Mouse (Mus musculus) left cerebral cortex, postnatal 25 days (tissue): ENCODE data around the gene H3f3a. TPM values are rescaled to one million over a fixed set of nuclear protein-coding genes. Genes with fewer than 3 reads are reported as not detected.

Source experiments
- DNase-seq, 2 experiments: peaks; one replicate each; pipeline ENCODE4 v3.0.0; 2022; ENCODE audit warnings: low spot score in 2 of 2, mixed read lengths in 1 of 2
- intact Hi-C: fragments of 180-260 bp; cut with DNase I; formaldehyde crosslinking; loops from one replicate; pipeline ENCODE4 v1.15.1; 2025
- total RNA-seq, 2 experiments: library from RNA; stranded (reverse); gene quantifications; 2 replicates each; pipeline ENCODE4 v1.2.3; 2021

H3f3a gene
- total RNA-seq, 2 experiments from 2014 or later, result 301 to 318 TPM

- intact Hi-C loops, result no loop called here
- DNase-seq, result no peak
These were observed 12.9 kb upstream of the H3f3a start for GRCm38 (mm10) chr1:180826634-180827033.

GRCm38 (mm10) chr1:180824721-180825120 is 11.0 kb upstream of the H3f3a start:
- no peak for DNase-seq
- intact Hi-C loops, result no loop called here

DNA sequence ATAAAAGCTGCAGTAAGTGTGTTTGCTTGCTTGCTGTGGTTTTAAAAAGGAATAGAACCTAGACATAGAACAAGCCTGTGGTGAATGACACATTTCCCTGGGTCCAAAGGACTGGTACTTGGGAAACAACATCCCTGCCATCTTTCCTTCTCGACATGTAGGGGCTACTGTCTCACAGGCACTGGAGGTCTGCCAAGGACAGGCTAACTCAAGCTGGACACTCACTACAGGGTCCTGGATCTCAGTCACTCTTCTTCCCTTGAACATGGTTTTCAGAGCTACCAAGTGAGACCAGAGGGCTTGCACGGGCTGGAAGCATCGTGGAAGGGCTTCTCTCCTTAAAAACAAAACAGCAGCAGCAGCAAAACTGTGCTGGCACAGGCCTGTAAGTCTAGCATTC is 10.0 kb upstream of the H3f3a start:
- intact Hi-C loops, result no loop called here
- no peak for DNase-seq

GRCm38 (mm10) chr1:180822276-180822675 is 8.5 kb upstream of the H3f3a start:
- no peak for DNase-seq
- intact Hi-C loops, result no loop called here

- intact Hi-C loops, result no loop called here
- no peak for DNase-seq
These were observed 7.4 kb upstream of the H3f3a start for GRCm38 (mm10) chr1:180821101-180821500.

DNA sequence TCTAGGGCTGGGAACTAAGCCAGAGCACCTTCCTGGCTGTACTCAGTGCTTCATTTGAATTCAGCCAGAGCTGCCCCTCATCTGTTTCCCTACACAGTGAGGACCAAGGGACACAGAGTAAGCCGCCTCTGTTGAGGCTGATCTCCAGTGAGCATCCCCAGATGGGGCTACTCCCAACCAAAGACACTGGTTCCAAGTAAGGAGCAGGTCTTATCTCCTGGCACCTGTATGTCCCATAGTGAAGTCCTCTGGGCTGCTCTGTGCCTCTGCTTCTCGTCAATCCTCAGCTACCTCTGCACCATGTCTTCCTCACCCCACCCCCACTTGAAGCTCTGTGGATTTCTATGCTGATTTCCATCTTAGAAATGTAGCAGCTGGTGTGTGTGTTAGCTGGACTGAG is 4.3 kb upstream of the H3f3a start:
- intact Hi-C loops, result no loop called here
- no peak for DNase-seq

- intact Hi-C loops, result no loop called here
- DNase-seq, result no peak
These were observed 1.8 kb upstream of the H3f3a start for GRCm38 (mm10) chr1:180815371-180816024.

DNA sequence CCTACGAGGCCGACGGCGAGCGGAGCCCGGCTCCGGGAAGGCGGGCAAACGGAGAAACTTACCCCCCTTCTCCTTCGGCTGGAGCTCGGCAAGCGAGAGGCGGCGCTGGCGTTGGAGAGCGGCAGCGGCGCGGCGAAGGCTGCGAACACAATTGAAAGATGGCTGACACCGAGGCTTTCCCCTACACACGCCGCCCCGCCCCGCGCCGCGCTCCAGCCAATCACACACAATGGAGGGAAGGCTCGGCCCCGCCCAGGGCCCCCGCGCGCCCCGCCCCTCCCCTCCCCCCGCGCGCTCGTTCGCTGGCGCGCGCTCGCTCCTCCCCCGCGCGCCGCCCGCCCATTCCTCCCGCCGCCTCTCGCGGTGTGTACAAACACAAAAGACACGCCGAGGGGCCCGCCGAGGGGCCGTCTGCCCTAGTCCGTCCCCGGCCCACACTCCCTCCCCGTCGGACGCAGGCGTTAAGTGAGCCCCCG is 296 bp downstream of the H3f3a start:
- DNase-seq, result peak; percentile 94 to 96
- intact Hi-C loops, result loop anchor here (1.0 to 5.0 kb wide), 2 partner anchors 36 to 37 kb away; no protein-coding TSS in a partner anchor

- intact Hi-C loops, result loop anchor here (1.0 to 5.0 kb wide), 2 partner anchors 35 to 38 kb away; no protein-coding TSS in a partner anchor
- peak; percentile 49 to 58 for DNase-seq
These were observed 1.0 kb downstream of the H3f3a start for GRCm38 (mm10) chr1:180812463-180813408.

DNA sequence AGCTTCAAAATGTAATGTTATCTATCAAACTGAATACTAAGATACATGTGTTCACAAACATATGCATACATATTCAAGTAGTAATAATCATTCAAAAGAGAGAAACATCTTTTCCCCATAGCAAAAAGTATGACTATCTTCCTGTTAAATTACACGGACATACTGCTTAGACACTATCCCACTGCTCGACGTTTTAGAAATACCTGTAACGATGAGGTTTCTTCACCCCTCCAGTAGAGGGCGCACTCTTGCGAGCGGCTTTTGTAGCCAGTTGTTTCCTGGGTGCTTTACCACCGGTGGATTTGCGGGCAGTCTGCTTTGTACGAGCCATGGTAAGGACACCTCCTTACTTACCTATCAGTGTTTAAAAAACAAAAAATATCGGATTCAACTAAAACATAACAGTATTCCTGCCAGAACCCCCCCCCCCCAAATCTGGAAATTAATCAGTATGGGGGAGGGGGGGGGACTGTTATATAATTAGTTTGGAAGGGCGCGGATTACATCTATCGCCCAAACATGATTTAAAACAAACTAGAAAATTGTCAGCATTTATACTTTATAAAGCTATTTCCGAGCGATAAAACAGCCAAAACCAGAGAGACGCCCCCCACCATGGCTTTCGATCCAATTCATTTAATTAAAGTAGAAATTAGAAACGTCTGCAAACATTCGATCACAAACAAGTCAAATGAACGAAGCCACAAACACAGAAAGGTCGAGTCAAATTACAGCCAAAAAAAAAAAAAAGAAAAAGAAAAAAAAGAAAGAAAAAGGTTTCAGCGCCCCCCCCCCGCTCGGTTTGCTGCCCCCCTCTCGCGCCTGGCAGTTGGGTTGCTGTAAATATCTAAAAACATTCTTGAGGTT is 1.9 kb downstream of the H3f3a start:
- peak; percentile 39 to 50 for DNase-seq
- intact Hi-C loops, result loop anchor here (5.0 kb wide), 1 partner anchor 35 kb away; no protein-coding TSS in a partner anchor

DNA sequence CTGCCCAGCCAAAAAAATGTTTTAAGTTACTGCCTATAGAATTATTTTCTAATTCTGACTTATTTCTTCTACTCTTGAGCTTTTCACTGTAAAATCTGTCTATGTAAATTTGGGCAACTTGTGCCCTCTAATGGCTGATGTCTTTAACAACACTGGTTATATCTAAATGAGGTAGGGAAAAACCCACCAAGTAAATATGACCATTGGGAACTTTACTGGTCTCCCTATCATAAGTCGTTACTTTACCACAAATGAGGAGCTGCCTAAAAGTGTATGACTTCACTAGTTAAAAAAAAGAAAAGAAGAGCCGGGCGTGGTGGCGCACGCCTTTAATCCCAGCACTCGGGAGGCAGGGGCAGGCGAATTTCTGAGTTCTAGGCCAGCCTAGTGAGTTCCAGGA is 2.8 kb downstream of the H3f3a start:
- intact Hi-C loops, result loop anchor here (5.0 kb wide), 1 partner anchor 34 kb away; no protein-coding TSS in a partner anchor
- DNase-seq, result no peak

DNA sequence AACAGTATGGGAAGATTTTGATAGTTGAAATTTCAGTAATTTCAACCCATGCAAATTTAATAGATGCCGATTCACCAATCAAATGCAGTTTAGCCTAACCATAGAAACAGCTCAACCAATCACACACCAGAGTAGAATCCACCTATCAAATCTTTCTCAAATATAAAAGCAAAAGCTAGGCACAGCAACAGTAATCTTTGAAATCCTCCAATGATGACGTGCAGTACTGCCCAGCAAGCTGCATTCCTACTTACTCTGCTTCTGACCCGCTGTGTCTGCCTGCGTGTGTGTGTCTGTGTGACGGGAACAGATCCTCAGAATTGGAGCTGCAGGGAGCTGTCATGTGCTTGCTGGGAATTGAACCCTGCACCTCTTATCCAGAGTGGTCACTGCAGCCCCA is 4.9 kb downstream of the H3f3a start:
- intact Hi-C loops, result no loop called here
- DNase-seq, result peak in 1 of 2 experiments; percentile 25

DNA sequence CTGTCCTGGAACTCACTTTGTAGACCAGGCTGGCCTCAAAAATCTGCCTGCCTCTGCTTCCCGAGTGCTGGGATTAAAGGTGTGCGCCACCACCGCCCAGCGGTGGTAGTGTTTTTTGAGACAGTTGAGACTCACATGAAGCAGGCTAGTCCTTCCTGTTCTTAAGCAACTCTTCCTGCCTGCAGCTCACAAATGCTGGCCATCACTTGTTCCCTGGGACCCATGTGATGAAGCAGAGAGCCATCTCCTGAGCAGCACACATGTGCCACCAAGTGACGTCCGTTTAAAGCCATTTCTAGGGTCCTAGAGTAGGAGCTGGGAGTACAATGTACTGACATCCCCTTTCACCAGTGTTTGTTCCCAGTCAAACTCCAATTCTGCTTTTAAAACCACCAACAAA is 9.9 kb downstream of the H3f3a start:
- intact Hi-C loops, result no loop called here
- no peak for DNase-seq

DNA sequence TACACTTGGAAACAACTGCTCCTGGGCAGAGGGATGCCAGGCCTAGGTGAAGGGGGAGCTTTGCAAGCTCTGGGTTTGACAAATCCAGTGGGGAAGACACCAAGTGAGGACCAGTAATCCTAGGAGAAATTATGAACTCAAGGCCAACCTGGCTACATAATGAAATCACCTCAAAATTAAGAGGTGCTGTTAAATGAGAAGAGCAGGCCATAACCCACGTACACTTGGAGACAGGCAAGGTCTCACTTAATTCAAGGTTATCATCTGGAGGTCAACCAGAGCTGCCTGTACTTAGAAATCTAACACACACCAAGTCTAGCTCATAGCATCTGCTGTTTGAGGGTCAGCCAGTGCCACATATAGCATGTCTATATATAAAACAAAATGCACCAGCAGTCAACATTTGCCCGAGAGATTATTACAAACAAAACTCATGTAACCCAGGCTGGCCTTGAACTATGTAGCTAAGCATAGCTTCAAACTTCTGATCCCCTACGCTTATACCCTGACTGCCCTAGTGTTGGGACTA is 12.2 kb downstream of the H3f3a start:
- no peak for DNase-seq
- intact Hi-C loops, result no loop called here

DNA sequence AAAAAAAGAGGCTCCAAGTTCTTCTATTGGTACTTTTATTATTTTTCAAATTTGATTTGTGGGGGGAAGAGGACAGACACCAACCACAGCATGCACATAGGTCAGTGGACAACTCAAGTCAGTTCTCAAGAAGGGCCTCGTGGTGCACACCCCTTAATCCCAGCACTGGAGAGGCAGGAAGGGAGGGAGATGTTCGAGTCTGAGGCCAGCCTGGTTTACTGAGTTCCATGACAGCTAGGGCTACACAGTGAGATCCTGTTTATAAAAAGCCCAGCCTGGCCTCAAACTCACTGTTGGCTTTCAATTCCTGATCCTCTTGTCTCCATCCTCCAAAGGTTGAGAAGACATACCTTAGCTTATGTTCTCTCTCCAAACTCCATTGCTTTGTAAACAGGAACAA is 12.9 kb downstream of the H3f3a start:
- DNase-seq, result no peak
- intact Hi-C loops, result no loop called here

DNA sequence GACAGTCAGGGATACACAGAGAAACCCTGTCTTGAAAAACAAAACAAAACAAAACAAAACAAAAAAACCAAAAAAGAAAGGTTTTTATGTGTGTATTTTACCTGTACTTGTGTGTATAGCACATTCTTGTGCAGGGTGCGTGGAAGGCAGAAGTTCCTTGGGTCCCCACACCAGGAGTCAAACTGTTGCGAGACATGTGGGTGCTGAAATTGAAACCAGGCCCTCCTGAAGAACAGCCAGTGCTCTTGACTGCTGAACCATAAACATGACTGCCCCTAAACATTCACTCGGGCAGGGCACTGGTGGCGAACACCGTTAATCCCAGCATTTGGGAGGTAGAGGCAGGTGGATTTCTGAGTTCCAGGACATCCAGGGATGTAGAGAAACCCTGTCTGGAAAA is 13.7 kb downstream of the H3f3a start:
- intact Hi-C loops, result no loop called here
- DNase-seq, result no peak

- intact Hi-C loops, result no loop called here
- DNase-seq, result no peak
These were observed 14.5 kb downstream of the H3f3a start for GRCm38 (mm10) chr1:180799253-180799652.

GRCm38 (mm10) chr1:180798660-180799059 is 15.1 kb downstream of the H3f3a start:
- intact Hi-C loops, result no loop called here
- no peak for DNase-seq

DNA sequence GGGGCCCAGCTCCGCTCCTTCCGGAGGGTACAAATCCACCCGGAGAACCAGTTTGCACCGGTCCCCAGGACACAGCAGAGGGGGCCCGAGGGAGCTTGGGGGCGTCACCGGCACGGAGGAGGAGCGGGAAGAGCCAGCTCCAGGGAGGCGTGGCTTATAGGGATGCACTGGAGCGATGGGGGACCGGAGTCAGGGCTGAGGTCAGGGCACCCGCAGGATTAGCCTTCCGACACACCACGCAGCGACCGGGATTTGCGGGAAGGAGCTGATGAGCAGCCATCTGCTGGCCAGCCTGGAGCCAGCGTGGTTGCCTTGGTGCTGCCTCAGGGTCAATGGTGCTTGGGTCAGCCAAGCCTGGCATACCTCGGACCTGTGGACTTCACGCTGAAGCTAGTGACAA is 19.6 kb downstream of the H3f3a start:
- intact Hi-C loops, result no loop called here
- no peak for DNase-seq
